Mouse (Mus musculus) urinary bladder, adult 18-20 months (tissue): Measurements from ENCODE around the gene Ntn5.
A peak's percentile ranks its signal among the peaks of the same experiment; 100 is the strongest.

Experiments
- DNase-seq, 2 experiments: peaks; one replicate each; pipeline ENCODE4 v3.0.0; 2022; ENCODE audit warnings: low spot score in 2 of 2, mixed read lengths in 2 of 2

Gene Ntn5

DNA sequence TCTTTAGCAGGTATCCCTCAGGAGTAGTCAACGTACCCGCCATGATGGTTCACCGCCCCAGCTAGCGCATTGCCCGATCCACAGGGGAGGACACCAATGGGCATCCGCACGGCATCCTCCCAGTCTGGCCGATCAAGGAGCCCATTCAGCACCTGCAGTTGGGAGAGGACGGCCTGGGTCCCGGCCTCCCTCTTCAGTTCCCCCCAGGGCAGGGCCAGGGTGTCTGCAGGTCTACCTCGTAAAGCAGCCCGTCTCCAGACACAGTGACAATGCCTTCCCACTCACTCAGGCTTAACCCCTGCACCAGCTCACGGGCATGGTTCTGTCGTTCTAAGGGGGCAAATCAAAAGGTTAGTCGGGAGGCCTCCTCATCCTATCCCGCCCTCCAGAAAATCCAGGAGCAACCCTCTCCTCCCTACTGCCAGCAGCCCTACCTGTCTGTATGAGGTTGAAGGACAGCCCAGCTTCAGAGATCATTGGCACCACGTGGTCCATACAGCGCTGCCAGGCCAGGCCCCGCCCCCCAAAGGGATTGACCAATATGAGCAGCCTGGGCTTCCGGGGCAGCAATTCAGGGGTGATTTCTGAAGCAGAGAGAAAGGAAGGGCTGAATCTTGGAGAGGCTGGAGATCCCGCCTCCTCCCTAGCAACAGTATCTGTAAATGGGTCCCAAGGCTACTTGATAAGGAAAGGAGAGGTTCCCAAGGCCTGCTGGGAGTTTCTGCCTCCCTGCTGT, 28.4 kb downstream of the Ntn5 start:
- DNase-seq = no peak

DNA sequence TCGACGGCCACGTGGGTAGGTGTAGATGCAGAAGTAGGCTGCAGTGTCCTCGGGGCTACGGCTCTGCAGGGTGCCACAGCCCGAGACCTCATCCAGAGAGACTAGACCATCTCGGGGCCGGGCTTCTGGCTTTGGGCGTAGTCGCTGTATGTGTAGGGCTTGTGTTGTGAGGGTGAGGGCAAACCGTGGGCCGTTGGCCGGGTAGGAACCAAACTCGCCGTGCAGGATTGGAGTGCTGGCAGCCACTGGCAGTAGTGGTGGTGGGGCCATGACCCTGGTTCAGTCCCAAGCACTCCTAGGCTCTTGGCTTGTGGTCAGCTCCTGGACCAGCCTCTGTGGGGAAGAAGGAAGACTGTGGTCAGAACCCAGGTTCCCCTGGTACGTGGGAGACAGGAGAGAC, 29.6 kb downstream of the Ntn5 start:
- no peak for DNase-seq

- no peak for DNase-seq
These were observed 30.2 kb downstream of the Ntn5 start for GRCm38 (mm10) chr7:45713881-45714520.

DNA sequence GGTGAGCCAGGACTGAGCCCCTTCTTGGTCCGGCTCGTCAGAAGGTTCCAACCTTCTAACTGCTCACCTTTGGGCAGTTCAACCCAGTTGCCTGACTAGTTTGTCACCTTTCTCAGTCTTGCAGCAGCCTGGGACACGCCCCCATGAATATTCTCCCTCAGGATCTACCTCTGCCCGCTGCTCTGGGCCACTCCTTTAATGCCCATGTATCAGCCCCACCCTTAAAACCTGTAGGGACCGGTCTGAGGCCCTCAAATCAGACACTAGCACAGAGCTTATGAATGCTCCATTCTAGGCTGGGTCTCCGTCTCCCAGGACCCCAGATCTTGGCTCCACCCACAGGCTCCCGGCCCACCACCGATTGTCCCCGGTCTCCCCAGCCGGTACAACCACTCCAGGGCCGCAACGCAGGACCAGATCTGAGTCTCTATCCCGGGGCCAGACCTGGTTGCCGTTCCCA, 30.8 kb downstream of the Ntn5 start:
- DNase-seq = peak in 1 of 2 experiments; percentile 70

DNA sequence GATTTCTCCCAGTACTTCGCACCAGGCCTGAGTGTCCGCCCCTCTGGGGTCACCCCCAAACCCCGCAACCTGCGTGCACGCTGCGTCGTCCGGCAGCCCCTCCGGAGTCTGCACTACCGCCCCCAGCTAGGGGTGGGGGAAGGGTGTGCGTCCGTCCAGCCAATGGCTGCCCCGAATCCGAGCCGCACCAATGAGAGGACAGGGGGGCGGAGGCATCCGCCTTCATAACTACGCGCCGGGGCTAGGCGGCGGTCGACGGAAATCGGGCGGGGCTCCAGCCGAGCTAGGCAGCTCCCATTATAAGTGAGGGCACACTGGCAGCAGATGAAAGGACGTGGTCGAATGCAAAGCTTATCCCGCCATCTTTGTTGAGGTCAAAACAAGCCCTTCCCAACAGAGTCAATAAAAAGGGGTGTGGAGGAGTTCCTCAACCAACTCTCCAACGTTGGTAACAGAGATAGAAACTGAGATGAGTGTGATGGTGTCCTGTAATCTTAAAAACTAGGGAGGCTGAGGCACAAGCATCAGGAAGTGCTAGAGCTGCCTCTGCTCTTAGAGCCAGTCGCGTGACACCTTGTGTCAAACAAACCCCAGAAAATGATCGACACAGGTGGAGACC, 31.4 kb downstream of the Ntn5 start, which contains the start of gene Rpl18:
Gene Rpl18 (plus strand): TSS at position 368 of the 619 bp plus-strand sequence.
- peak; percentile 88 to 97 for DNase-seq

- no peak for DNase-seq
These were observed 32.1 kb downstream of the Ntn5 start for GRCm38 (mm10) chr7:45715741-45716459.

DNA sequence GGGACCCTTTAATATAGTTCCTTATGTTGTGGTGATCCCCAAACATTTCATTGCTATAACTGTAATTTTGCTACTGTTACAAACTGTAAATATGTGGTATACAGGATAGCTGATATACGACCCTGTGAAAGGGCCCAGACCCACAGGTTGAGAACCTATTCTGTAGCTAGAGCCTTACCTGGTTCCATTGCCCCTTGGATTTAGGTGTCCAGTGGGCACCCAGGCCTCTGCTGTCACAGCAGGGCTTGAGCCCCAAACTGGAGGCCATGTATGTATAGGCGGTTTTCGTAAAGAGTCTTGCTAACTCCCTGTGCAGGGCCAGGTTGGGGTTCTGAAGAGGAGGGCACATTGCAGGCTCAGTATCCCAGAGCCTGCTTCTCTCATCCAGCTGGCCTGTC, 32.6 kb downstream of the Ntn5 start:
- DNase-seq = no peak

GRCm38 (mm10) chr7:45716952-45717917, 33.4 kb downstream of the Ntn5 start:
- no peak for DNase-seq

GRCm38 (mm10) chr7:45717918-45718297, 34.1 kb downstream of the Ntn5 start, which contains the start of gene Sphk2:
TSS of gene Sphk2 (minus strand) at chr7:45718002.
- DNase-seq = peak; percentile 97 to 98

- no peak for DNase-seq
These were observed 34.5 kb downstream of the Ntn5 start for GRCm38 (mm10) chr7:45718331-45718730.

DNA sequence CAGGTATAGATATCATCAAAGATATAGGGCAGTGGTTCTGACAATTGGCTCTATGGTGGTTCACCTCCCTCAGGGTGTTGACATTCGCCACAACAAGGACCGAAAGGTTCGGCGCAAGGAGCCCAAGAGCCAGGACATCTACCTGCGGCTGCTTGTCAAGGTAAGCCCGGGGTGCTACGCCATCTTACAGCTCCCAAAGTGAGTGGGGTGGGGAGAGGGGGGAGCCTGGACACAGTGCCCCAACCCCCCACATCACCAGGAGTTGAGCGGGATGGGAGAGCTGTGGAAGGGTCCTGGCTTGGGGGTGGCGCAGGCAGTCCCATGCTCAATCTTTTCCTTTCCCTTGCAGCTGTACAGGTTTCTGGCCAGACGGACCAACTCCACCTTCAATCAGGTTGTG, 35.4 kb downstream of the Ntn5 start:
- no peak for DNase-seq

- DNase-seq = no peak
These were observed 36.1 kb downstream of the Ntn5 start for GRCm38 (mm10) chr7:45719738-45720412.

DNA sequence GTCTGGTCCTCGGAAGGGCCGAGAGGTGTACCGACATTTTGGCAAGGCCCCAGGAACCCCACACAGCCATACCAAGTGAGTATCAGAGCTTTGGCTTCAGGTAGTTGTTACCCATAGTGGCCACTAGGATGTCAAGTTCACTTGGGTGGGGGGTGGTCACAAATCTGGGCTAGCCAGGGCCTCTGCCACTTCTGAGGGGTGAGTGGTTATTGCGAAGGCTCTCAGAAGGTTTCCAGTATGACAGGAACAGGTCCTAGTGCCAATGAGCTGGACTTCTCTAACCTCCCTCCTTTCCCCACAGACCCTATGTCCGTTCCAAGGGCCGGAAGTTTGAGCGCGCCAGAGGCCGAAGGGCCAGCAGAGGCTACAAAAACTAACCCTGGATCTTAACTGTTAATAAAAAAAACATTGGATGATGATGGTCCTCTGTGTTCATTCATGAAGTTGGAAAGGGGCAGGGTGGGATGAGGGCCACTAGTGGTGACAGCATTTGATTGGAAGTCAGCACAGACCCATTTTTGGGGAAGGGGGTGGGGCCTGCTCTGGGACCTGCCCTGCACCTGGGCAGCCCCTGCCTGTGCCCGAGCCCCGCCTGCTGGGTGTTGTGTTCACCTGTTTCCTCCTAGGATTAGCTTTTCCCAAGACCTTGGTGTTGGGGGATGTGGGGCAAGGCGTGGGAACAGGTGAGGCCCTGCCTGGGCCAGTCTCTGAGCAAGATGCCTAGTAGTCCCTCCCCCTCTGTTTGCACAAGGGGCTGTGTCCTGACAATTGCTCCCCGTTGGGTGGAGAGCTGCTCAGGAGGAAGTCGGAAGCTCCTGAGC, 36.8 kb downstream of the Ntn5 start, which contains the start of gene Fam83e:
Gene Fam83e (plus strand): TSS at position 800 of the 821 bp plus-strand sequence.
- DNase-seq = no peak

- no peak for DNase-seq
These were observed 37.4 kb downstream of the Ntn5 start for GRCm38 (mm10) chr7:45721234-45721571.

GRCm38 (mm10) chr7:45721642-45722347, 38.0 kb downstream of the Ntn5 start:
- DNase-seq = no peak

DNA sequence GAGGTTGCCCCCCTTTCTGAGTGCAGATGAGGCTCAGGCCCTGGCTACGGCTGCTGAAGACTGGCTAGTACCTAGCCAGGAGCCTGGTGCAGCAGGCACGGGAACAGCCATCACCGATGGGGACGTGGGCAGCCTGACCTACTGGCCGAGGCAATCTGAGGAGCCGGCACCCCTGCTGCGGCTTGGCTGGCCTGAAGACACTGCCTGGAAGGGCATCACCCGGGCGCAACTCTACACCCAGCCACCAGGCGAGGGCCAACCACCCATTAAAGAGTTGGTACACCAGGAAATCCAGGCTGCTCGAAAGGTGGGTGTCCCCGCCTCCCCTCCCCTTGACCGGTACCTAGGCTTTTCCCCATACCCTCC, 38.5 kb downstream of the Ntn5 start:
- DNase-seq = no peak

DNA sequence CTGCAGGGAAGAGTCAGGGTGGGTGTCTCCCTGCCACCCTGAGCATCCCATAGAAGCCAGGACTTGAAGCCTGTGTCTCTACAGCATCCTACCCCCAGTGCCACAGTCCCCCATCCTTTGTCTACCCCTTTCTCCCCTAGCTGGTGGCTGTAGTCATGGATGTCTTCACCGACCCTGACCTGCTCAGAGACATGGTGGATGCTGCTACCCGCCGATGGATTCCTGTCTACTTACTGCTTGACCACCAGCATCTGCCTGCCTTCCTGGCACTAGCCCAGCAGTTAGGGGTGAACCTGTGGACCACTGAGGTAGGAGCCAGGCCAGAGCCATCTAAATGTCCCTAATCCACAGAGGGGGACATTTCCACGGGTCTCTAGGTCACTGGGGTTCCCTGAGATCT, 39.5 kb downstream of the Ntn5 start:
- DNase-seq = no peak

DNA sequence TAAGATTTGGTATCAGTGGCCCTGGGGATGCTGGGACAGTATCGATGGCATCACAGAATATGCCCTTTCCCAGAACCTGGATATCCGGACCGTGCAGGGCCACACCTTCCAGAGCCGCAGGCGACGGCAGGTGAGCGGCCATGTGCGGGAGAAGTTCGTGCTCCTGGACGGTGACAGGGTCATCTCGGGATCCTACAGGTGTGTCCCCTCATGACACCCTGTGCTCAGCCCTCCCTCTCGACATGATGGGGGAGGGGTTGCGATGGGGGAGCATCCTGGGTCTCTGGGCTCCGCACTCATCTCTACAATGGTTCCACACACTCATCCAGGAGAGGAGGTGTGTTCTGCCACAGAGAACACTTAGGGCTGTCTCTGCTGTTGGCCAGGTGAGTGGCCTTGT, 40.0 kb downstream of the Ntn5 start:
- DNase-seq = no peak

DNA sequence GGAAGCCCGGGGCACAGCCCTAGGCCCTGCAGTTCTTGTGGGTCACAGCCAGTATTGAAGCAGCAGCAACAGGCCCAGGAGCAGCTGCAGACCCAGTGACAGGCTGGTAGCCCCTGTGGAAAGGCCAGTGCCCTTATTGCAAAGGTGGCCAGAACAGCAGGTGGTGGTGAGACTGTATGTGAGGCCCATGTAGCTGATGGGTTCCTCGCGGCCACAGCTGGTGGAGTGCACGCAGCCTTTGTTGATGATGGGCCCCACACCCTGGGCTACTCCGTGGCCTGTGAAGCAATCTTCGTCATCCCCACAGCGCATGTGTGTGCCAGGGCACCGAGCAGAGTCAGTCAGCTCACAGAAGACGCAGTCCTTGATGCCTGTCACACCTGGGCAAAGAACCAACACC, 41.3 kb downstream of the Ntn5 start:
- no peak for DNase-seq
